Mouse (Mus musculus): ENCODE measurements around the gene Psd.

The Psd gene

DNA sequence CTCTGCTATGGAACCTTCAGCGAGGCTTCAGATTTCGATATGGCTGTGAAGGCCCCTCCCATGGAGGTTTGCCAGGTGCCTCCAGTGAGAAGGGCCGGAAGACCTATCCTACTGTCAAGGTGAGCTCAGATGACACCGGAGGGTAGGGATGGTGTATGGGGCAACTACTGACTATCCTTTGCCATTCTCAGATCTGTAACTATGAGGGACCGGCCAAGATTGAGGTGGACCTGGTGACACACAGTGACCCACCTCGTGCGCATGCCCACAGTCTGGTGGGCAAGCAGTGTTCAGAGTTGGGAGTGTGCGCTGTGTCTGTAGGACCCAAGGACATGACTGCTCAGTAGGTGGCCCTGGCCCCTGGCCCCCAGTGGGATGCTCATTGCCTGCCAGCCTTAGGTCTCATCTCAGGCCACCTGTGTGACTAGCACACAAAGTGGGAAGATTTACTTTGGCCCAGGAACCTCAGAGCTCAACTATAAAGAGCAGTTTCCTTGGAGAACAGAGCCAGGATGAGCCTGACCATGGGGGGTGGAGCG, 20.1 kb downstream of the Psd start:
- no peak for DNase-seq (ENCODE audit: low read depth, low spot score)

DNA sequence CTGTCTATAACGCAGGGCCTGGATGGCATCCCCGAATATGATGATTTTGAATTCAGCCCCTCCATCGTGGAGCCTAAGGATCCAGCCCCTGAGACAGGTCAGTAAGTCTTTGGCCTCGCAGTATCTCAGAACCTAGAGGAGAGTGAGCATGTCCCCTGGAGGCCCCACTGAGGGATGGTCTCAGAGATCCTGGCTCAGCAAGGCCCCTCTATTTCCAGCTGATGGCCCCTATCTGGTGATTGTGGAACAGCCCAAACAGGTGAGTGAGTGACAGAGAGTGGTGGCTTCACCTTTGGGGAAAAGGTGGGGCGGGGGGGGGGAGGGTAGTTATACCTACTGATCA, 20.7 kb downstream of the Psd start:
- no peak for DNase-seq (ENCODE audit: low read depth, low spot score)

DNA sequence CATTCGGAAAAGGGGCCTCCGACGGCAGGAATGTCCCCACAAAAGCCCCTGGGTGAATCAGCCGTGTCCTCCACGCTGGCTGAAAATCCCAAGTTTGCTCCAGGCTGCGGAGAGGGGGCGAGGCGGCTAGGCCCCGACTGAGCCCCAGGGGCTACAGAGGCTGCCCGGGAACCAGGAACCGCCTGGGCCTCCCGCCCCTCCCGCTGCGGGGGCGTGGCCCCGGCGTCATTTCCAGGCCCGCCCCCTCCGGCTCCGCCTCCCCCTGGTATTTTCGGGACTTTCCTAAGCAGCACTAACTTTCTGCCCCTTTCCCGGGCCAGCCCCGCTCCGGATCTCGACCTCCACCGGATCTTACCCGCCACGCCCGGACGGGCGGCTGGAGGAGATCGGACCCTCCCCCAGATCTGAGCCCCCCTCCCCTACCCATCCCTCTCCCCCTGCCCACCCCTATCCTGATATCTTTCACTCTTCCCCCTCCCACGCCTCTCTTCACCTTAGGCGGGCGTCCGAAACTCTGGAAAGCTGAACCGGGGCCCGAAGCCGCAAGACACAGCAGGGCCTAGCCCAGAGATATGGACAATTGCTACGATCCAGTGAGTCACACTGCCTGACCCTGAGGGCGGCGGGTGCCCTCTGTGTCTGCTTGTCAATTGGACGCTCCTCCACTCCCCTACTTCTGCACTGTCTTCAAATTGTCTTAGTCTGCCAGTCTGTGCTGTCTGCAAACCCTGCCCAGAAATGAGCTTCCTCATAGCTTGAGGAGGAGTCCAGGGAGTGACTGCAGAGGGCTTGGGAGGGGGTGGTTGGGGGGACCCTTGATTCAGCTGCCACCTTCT, 21.3 kb downstream of the Psd start:
- DNase-seq (ENCODE audit: low read depth, low spot score): peak; percentile 65

DNA sequence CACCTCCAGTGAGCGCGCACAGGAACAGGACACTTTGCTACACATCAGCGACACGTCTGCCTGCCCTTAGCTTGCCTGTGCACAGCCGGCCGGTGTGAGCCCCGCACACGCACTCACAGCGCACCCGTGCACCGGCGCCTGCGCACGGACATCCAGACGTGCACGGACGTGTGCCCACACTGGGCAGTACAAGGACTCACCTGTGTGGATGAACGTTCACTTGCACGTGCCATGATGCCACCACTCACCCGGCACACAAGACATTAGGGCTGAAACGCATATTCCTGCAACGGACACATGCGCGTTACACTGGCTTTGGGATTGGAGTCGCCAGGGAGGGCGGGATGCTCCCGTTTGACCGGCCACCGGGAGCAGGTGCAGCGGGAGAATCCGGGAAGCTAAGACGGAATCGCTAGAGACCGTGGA, 22.0 kb downstream of the Psd start:
- no peak for DNase-seq (ENCODE audit: low read depth, low spot score)

DNA sequence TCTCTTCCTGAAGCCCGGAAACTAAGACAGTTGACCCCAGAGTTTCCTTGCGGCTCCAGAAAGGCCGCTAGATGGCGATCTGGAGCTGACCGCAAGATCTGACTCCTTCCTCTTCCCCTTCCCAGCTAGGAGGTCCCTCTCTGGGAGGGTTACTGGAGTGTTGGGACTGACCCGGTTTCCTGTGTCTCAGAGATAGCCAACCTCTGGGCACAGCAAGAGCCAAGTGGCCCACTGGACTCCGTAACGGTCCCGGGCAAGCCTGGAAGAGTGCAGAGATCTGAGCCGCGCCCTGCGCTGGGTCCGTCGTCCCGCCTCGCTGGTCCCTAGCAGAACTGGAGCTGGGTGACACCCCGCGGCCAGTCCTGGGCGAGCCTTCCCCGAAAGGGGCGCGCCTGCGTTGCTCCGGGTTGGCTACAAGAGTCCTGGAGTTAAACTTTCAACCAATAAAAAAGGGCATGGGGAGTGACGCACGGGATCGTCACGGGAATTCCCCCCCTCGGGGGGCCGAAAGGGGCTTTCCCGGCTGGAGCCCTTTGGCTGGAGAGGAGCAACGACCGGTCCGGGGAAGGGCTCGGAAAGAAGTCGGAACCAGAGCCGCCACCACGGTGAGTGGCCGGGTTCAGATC, 22.6 kb downstream of the Psd start, which contains the start of gene Nfkb2:
Nfkb2 (plus strand) TSS at position 105 of the 626 bp plus-strand sequence.
- DNase-seq (ENCODE audit: low read depth, low spot score): peak; percentile 90

DNA sequence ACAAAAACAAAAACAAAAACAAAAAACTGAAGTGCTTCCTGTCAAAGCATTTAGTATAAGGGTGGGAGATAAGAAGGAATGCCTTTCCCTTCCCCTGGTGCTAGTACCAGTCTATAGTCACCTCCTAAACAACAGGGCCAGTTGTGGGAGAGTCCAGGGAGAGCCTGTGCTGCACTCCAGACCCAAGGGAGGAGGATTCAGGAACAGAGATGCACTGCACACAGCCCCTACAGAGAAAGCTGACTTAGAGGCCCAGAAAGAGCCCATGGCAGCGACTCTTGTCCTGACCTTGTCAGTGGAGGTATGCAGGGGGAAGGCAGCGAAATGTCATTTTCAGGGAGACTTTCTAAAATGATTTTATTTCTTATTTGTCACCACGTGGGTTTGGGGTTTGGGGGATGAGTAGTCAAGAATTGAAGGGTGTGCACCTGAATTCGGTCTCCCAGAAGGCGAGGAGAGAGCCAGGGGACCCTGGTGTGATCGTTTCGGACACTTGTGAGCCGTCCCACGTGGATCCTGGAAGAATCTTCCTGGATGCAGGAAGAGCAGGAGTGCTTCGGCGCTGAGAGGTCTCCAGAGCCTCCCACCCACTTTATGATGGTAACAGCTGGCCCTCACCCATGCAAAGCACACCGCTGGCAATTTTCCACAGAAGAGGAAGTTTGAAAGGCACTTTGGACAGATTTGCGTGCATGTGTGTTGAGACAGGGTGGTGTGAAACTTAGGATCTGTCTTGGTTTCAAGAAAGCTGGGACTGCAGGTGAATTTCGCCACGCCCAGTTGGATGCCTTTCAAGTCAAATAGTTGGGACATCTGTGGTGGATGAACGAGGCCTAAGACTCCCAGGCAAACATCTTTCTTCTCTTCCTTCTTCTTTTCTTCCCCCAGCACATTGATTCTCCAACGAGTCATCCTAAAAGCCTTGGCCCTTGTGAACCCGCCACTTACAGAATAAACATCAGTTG, 23.4 kb downstream of the Psd start:
- no peak for DNase-seq (ENCODE audit: low read depth, low spot score)

DNA sequence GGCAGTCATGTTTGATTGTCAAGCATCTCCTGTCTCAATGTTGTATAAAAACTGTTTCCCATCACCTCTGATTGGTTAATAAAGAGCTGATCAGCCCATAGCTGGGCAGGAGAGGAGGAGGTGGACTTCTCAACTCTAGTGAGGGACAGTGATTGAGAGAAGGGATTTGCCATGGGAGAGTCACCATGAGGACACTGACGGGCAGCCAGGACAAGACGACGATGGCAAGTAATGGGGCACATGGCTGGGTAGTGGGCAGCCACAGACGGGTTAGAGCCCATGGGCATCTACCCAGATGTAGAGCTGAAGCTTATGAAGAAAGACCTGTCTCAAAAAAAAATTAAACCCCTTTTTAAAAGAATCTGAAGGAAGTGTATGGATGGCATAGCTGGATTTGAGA, 24.4 kb downstream of the Psd start:
- no peak for DNase-seq (ENCODE audit: low read depth, low spot score)

DNA sequence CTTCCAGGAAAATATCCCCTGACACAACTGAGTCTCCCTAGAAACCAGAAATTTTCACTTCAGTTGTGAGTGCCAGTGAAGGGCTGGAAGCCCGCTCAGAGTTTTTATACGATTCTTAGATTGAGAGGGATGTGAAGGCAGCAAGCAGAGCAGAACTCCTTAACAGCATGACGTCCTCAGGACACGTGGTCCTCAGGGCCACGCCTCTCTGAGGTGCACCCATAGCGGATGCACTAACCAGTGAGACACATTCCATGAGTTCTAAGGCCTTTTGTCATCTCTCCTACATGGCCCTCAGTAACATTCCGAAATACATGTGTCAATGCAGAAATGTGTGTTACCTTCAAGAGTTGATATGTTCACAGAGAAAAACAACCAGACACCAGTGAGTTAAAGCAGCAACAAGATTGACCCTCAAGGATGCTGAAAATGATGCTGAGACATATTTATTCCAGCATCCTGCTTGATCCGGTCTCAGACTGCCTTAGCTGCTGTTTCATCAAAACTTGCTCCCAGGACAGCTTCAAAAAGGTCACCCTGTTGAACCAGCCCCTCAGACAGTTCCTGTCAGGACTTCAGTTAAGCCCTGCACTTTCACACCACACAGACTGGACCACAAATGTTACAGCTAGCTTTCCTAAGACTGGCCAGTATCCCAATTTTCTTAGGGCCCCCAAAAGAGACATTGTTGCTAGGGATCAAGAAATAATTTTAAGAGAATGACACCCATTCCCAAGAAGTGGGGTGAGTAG, 26.5 kb downstream of the Psd start:
- no peak for DNase-seq (ENCODE audit: low read depth, low spot score)

DNA sequence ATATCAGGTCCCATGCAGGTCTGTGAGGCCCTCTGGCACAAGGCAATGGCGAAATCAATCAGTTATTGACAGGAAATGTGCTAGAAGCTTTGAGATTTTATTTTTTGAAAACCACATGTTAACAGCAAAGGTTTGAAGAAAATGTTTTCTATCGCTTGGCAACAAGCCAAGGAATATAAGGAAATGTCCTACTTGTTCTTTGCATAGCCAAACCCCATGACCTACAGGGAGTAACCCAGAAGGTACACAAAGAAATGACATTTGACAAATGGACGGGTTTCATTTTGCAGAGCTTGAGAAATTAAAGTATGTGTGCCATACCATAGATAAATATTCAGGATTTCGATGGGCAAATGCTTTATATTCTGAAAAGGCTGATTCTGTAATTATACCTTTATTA, 30.0 kb downstream of the Psd start:
- no peak for DNase-seq (ENCODE audit: low read depth, low spot score)

DNA sequence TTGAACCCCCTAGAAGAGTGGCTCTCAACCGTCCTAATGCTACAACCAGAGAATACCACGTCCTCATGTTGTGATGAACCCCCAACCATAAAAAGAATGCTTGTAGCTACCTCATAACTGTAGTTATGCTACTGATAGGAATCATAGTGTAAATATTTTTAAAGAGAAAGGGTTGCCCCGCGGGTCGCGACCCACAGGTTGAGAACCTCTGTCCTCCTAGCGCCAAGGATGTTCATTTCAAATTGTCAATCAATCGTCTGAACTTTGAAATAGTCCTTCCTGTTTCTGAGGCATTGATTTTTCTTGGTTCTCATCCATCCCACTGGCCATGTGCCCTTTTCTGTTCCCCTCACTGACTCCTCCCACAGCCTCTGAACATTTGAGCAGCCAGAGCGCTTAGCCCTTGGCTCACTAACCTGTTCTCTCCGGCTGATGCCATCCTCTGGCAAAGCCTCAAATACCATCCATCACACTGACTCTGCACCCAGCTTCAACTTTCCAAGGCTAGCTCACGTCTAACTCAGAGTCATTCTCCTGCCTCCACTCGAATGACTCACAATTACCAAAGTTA, 36.3 kb downstream of the Psd start:
- DNase-seq (ENCODE audit: low read depth, low spot score): no peak

DNA sequence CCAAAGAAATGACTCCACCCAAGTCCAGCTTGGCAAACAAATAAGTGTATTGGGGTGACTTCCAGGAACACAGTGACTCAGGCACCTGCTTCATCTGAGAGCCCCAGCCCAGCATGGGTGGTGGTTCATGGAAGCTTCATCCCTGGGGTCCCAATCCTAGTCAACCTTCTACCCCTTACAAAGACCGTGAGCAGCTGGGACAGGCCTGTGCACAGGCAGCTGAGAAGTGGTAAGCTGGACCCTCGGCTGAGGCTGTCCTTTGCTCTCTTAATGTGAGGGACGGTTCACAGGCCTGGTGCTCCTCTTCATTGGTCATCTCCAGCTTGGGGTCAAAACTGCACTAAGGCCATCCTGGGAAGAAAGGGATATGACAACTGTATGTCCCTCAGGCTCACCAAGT, 39.4 kb downstream of the Psd start:
- DNase-seq (ENCODE audit: low read depth, low spot score): no peak

DNA sequence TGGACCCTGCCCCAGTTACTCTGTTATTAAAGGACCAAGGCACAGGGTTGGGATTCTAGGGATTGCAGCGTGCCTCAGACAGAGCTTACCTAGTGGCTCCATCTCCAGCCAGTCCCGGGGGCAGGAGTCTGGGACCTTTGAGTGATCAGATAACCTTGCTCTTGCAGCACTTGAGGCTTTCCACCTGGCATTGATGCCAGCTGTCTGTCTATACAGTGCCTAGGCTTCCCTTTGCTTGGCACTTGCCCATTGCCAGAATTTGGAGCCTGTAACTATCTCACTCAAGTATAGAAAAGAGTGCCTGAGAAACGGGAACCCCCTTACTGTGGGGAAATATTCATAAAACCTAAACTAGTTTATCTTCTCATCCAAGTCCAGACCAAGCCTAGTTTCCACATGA, 40.0 kb downstream of the Psd start:
- no peak for DNase-seq (ENCODE audit: low read depth, low spot score)

DNA sequence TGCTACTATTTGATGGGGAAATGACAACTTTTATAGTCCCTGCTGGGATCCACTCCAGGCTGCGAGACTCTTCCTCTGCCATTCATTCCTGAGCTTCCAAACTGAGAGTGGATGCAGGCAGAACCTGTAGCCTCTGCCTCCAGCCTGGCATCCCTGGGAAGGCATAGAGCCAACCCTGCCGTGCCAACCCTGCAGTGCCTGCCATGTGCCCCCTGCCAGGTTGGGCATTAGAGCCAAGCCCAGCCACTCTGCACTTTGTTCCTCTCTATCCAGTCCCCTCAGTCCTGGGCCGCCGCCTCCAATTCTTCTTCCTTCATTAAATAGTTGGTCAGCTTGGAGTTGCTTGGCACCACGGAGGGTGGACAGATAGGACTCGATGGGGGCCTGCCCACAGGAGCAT, 40.9 kb downstream of the Psd start:
- peak; percentile 84 for DNase-seq (ENCODE audit: low read depth, low spot score)

DNA sequence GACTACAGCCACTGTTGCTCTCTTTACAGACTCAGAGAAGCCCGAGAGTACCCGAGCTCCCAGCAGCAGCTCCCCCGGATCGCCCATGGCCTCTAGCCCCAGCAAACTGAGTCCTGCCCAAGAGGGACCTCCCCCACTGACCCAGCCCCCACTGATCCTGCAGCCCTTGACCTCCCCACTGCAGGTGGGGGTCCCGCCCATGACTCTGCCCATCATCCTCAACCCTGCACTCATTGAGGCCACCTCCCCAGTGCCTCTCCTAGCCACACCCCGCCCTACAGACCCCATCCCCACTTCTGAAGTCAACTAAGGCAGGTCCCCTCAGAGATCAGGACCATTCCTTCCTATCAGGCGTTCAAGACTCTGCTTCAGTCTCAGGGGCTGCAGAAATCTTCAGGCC, 41.3 kb downstream of the Psd start:
- DNase-seq (ENCODE audit: low read depth, low spot score): no peak

DNA sequence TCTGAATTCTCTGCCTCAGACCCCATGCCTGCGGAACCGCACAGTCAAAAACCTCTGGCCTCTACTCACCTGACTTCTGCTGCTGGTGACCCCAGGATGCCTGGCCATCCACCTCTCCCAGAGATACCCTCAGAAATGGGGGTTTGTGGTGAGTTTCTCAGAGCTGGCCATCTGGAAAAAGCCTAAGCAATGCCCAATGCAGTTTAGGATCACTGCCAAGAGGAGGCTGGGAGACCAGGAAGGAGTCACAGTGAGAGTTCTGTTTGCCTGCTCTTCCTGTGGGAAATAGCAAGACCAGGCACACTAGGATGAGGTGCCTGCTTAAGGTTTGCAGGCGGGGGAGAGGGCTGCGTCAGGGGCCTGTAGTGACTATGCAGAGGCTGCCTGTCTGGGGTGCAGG, 42.3 kb downstream of the Psd start:
- DNase-seq (ENCODE audit: low read depth, low spot score): peak; percentile 53

DNA sequence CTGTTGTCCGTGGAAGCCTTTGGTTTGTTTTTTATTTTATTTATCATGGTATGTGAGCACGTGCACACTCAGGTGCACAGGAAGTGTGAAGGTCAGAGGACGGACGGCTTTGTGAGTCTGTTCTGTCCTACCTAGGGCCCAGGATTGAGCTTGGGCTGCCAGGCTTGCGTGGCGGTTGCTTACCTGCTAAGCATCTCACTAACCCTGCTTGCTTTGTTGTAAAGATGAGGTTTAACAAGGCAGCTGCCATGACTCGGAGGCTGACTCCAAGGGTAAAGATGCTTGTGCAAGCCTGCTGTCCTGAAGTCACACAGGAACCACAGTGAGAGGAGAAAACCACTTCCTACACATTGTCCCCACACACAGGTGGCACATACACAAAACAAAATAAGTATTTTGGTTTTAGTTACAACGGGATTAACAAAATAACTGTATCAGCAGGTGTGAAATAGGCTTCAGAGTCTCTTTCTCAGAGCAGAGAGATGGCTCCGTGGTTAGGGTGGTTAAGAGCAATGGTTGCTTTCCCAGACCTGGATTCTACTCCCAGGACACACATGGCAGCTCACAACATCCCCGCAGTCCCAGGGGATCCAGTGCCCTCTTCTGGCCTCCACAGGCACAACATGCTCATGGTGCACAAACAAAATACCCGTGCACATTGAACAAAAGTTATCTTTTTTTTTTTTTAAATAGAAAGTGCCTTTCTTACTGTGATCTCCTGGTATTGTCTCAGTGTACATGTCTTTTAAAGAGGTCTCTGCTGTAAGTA, 44.7 kb downstream of the Psd start:
- DNase-seq (ENCODE audit: low read depth, low spot score): no peak

DNA sequence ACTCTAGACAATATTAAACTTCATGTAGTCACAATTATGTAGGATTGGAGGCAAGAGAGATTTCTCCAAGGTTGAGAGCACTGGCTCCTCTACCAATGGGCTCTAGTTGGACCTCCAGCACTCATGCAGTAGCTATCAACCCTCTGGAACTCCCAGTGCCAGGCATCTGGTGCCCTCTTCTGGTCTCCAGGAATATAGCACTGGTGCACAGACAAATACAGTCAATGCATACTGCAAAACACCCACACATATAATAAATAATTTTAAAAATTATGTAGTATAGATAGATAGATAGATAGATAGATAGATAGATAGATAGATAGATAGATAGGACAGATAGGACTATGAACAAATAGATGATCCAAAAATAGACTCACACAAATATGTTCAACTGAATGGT, 51.6 kb downstream of the Psd start:
- DNase-seq (ENCODE audit: low read depth, low spot score): peak; percentile 18

DNA sequence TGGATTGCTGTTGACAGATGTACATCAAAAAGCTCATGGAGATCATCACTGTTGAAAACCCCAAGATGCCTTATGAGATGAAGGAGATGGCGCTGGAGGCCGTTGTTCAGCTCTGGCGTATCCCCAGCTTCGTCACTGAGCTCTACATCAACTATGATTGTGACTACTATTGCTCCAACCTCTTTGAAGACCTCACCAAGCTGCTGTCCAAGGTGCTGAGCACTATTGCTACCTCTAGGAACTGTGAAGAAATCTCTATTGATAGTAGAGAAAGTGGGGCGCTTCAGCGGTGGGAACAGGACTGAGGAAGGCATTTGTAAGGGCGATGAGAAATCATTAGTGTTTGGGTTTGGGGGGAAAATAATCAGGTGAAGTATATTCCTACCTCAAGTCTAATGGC, 62.2 kb downstream of the Psd start:
- DNase-seq (ENCODE audit: low read depth, low spot score): no peak
